Mouse (Mus musculus): ENCODE data around the gene Lipo3. TPM values are rescaled to one million over a fixed set of nuclear protein-coding genes. Genes with fewer than 3 reads are reported as not detected.
A peak's percentile ranks its signal among the peaks of the same experiment; 100 is the strongest.
"Not testable (repeated sequence)": the region's sequence is repeated elsewhere in the genome, so short reads cannot be mapped to it uniquely, and the experiment has no call there.

The Lipo3 gene
- total RNA-seq (2021) = 1 to 10 TPM; 4.6 to 5.4 TPM

GRCm38 (mm10) chr19:33761287-33762086, at the start of gene Lipo3:
Lipo3 (minus strand) TSS chr19:33761951.
- peak; percentile 7 to 8 for DNase-seq (ENCODE audit: extremely low spot score in 1 of 2, low spot score in 1 of 2)

- not testable (repeated sequence) for DNase-seq (ENCODE audit: extremely low spot score in 1 of 2, low spot score in 1 of 2)
Measured at GRCm38 (mm10) chr19:33787359-33787758, 25.6 kb upstream of the Lipo3 start, which contains the start of gene Lipo1. Lipo1 (minus strand) TSS chr19:33787459.

GRCm38 (mm10) chr19:33786576-33787277, 25.0 kb upstream of the Lipo3 start:
- DNase-seq (ENCODE audit: extremely low spot score in 1 of 2, low spot score in 1 of 2) = no peak

- not testable (repeated sequence) for DNase-seq (ENCODE audit: extremely low spot score in 1 of 2, low spot score in 1 of 2)
Measured at GRCm38 (mm10) chr19:33751259-33751658, 10.5 kb downstream of the Lipo3 start, which contains the start of gene Lipo2. Lipo2 (minus strand) TSS chr19:33751359.

GRCm38 (mm10) chr19:33625152-33625551, 136.6 kb downstream of the Lipo3 start, which contains the start of gene Gm8978:
Gm8978 (minus strand) TSS chr19:33625252.
- not testable (repeated sequence) for DNase-seq (ENCODE audit: extremely low spot score in 1 of 2, low spot score in 1 of 2)

GRCm38 (mm10) chr19:33589626-33590302, 172.0 kb downstream of the Lipo3 start:
- peak; percentile 33 to 41 for DNase-seq (ENCODE audit: extremely low spot score in 1 of 2, low spot score in 1 of 2)

- DNase-seq (ENCODE audit: extremely low spot score in 1 of 2, low spot score in 1 of 2) = not testable (repeated sequence)
Measured at GRCm38 (mm10) chr19:33568551-33568950, 193.2 kb downstream of the Lipo3 start.

- no peak for DNase-seq (ENCODE audit: extremely low spot score in 1 of 2, low spot score in 1 of 2)
Measured at GRCm38 (mm10) chr19:33517680-33518079, 244.1 kb downstream of the Lipo3 start, which contains the start of gene Lipo4. Lipo4 (minus strand) TSS chr19:33517780.

Small RNA genes within 50 kb of the gene (microRNA-seq; reads per million reads assigned to microRNA genes)
- 0 reads per million in 2 experiments for gene Gm27440

Other genes with a start within 250 kb of the Lipo3 start
- under 1 TPM; 0.12 to 0.21 TPM for gene Lipo4, start 244.2 kb downstream of the Lipo3 start, total RNA-seq (2021)
- not detected for gene Gm8978, start 136.7 kb downstream of the Lipo3 start, total RNA-seq (2021)
- gene Lipo2, start 10.6 kb downstream of the Lipo3 start, total RNA-seq (2021) = under 1 TPM; 0.17 to 0.33 TPM
- not detected for gene Lipo1, start 25.5 kb upstream of the Lipo3 start, total RNA-seq (2021)
- not detected for gene Lipf, start 199.2 kb upstream of the Lipo3 start, total RNA-seq (2021)
- not detected for gene Lipk, start 246.3 kb upstream of the Lipo3 start, total RNA-seq (2021)